Mouse (Mus musculus): ENCODE results near the gene Tmco1.

Tmco1 gene

GRCm38 (mm10) chr1:167374003-167374784 lies 66.0 kb downstream of the Tmco1 start:
- DNase-seq (ENCODE audit: low spot score), result no peak

DNA sequence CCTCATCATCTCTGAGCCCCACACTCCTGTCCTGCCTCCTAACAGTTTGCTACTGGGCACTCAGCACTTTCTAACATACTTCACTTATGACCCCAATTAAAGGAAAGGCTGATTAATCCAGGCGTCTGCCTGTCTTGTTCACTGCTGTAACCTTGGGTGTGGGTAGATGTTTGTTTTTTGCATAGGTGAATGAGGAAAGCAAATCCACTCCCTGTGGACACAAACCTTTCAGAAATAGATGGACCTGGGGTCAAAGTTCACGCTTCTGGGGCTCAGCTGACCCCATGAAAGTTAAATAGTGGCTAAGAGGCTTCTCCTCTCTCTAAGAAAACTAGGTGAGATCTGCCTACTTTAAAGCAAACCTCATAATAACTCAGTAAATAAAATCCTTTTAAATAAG lies 66.8 kb downstream of the Tmco1 start:
- no peak for DNase-seq (ENCODE audit: low spot score)

- DNase-seq (ENCODE audit: low spot score), result no peak
Observed at GRCm38 (mm10) chr1:167378019-167378418, 69.8 kb downstream of the Tmco1 start.

- no peak for DNase-seq (ENCODE audit: low spot score)
Observed at GRCm38 (mm10) chr1:167379751-167380150, 71.6 kb downstream of the Tmco1 start.

DNA sequence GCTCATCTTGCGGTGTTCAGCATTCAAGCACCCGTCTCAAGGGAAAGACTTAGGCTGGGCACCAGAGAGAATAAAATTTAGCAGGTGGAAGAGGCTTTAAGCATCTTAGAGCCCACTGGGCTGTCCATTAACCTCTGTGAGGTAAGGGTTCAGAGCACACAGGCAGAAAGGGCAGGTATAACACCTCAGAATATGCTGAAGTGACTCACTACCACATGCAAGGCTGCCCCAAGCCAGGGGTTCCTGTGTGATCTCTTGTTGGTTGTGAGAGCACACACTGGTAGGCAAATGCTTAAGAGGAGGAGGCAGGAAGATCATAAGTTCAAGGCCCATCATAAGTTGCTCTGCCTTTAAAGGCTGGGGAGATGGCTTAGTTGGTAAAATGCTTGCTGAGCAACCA lies 72.0 kb downstream of the Tmco1 start:
- DNase-seq (ENCODE audit: low spot score), result no peak

- no peak for DNase-seq (ENCODE audit: low spot score)
Observed at GRCm38 (mm10) chr1:167381050-167382015, 73.2 kb downstream of the Tmco1 start.

DNA sequence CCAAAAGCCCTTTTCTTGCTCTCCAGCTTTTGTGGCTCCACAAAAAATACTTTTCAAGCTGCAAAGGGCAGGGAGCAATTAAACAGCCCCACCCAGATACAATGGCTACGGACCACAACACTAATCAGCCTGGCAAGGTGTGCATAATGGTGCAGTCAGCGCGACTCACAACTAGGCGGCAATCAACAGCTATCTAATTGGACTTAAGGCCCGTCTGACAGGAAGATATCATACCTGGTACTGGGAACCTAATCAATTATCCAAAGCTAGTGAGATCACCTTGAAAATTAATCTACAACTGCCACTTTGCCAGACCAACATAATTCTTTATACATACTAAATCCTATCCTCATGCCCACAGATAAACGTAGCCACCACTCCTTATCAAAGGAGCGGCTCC lies 74.1 kb downstream of the Tmco1 start:
- no peak for DNase-seq (ENCODE audit: low spot score)

DNA sequence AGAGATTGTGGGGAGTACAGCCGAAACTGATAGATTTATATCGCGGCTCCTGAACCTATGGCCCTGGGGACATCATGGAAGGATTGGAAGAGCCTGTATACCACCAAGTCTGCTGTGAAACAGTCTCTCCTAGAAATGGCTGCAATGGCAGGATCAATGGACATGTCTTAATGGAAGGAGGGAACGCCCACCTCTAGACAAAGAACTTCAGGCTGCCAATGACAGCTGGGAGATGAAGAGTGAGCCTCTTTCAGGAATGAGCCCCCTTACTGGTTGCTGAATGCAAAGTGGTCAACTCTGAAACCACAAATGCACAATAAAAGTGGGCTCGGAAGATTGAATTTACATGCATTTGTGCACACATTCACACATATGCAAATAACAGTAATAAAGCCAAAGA lies 74.6 kb downstream of the Tmco1 start:
- no peak for DNase-seq (ENCODE audit: low spot score)

GRCm38 (mm10) chr1:167383178-167383577 lies 75.0 kb downstream of the Tmco1 start:
- no peak for DNase-seq (ENCODE audit: low spot score)
